Mouse (Mus musculus) kidney, embryonic 16.5 days (tissue): Measurements from ENCODE around the gene Pak1ip1. TPM values are rescaled to one million over a fixed set of nuclear protein-coding genes. Genes with fewer than 3 reads are reported as not detected.

Experiments used
- ATAC-seq: fragments of 200-750 bp; cut with Nextera tagmentation; 2 replicates; pipeline ENCODE4 v1.8.0; 2017; ENCODE audit warnings: moderate TSS enrichment; ENCODE audit not compliant: low FRiP score, low TSS enrichment
- H3K27ac ChIP-seq: fragments of 300-500 bp; sonication (generic); 2 replicates; pipeline ENCODE4 v1.5.1; 2014; ENCODE audit warnings: low read length
- H3K27me3 ChIP-seq: fragments of 300-500 bp; sonication (generic); 2 replicates; pipeline ENCODE4 v1.6.1; 2014; ENCODE audit warnings: low read length, control low read depth, mixed read lengths; ENCODE audit not compliant: insufficient read depth
- H3K36me3 ChIP-seq: fragments of 300-500 bp; sonication (generic); 2 replicates; pipeline ENCODE4 v1.6.1; 2014; ENCODE audit warnings: low read length, control low read depth, mixed read lengths; ENCODE audit not compliant: insufficient read depth
- H3K4me1 ChIP-seq: fragments of 300-500 bp; sonication (generic); 2 replicates; pipeline ENCODE4 v1.6.1; 2014; ENCODE audit warnings: low read length, control low read depth, mixed read lengths; ENCODE audit not compliant: insufficient read depth
- H3K4me2 ChIP-seq: fragments of 300-500 bp; sonication (generic); replicated peaks from 2 replicates; pipeline ENCODE4 v1.6.1; 2014; ENCODE audit warnings: low read depth, low read length
- H3K4me3 ChIP-seq: fragments of 300-500 bp; sonication (generic); 2 replicates; pipeline ENCODE4 v1.5.1; 2014; ENCODE audit warnings: mild to moderate bottlenecking, low read length
- H3K9ac ChIP-seq: fragments of 300-500 bp; sonication (generic); replicated peaks from 2 replicates; pipeline ENCODE4 v1.6.1; 2014; ENCODE audit warnings: low read length
- H3K9me3 ChIP-seq: fragments of 300-500 bp; sonication (generic); 2 replicates; pipeline ENCODE4 v1.6.1; 2016; ENCODE audit warnings: low read length, control low read depth
- WGBS: fragments of 180-500 bp; shearing (Covaris S2); extraction: QIAGEN DNeasy Blood & Tissue Kit; methylation state at CpG from one replicate; pipeline ENCODE4 v1.1.7; 2014; 5-methylcytosine and 5-hydroxymethylcytosine counted together
- polyA plus RNA-seq: library from polyadenylated mRNA; unstranded; fragments of >200 nt; fragmentation: Nextera tagmentation; extraction: Ambion mirVana; gene quantifications from 2 replicates; pipeline ENCODE4 v1.2.1, GENCODE M21; 2015

The Pak1ip1 gene
- polyA plus RNA-seq, 1 experiment from 2014 or later: 69.2 TPM

- ATAC-seq: no peak
- Histone ChIP-seq H3K27ac (no peak overlapping the region), H3K27me3 (no peaks in the 10 kb centered on the region), H3K9me3 (no peaks in the 10 kb centered on the region), H3K4me2 (no peak overlapping the region), H3K36me3 (peaks cover 36% of the 10 kb centered on the region), H3K9ac (no peak overlapping the region), H3K4me1 (peaks cover 14% of the 10 kb centered on the region), H3K4me3 (no peak overlapping the region)
- WGBS: 93% methylated on average over 13 of the region's 13 CpGs
Measured at GRCm38 (mm10) chr13:41018756-41019591, 18.2 kb downstream of the Pak1ip1 start.

- Histone ChIP-seq H3K4me1 (peaks cover 13% of the 10 kb centered on the region), H3K9ac (no peak overlapping the region), H3K4me2 (no peak overlapping the region), H3K36me3 (peaks cover 36% of the 10 kb centered on the region), H3K4me3 (no peak overlapping the region), H3K27ac (no peak overlapping the region), H3K9me3 (no peaks in the 10 kb centered on the region), H3K27me3 (no peaks in the 10 kb centered on the region)
- 75% methylated on average over 7 of the region's 7 CpGs for WGBS
- no peak for ATAC-seq
Measured at GRCm38 (mm10) chr13:41020494-41020893, 19.7 kb downstream of the Pak1ip1 start.

DNA sequence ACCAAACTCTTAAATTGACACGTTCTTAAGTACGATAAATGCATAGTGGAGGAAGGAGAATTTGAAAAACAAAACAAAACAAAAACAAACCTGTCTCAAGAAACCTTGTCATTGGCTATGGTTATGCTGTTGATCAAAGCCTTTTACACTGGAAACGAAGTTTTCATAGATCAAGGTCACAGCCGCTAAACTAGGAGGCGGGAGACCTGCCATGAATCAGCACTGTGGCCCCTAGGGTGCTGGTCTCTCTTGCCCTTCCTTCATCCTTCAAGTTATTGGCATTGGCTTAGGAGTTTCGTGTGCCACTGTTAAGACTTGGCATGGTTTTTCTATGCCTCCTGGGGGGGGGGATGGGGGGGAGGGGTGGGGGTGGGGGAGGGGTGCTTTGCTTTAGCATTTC is 20.8 kb downstream of the Pak1ip1 start:
- H3K9me3 ChIP-seq: no peaks in the 10 kb centered on the region
- no peak overlapping the region for H3K4me2 ChIP-seq
- peaks cover 36% of the 10 kb centered on the region for H3K36me3 ChIP-seq
- H3K27ac ChIP-seq: no peak overlapping the region
- no peak for ATAC-seq
- H3K4me1 ChIP-seq: peaks cover 11% of the 10 kb centered on the region
- H3K4me3 ChIP-seq: no peak overlapping the region
- H3K9ac ChIP-seq: no peak overlapping the region
- H3K27me3 ChIP-seq: no peaks in the 10 kb centered on the region
- WGBS: 87% methylated on average over 6 of the region's 6 CpGs

DNA sequence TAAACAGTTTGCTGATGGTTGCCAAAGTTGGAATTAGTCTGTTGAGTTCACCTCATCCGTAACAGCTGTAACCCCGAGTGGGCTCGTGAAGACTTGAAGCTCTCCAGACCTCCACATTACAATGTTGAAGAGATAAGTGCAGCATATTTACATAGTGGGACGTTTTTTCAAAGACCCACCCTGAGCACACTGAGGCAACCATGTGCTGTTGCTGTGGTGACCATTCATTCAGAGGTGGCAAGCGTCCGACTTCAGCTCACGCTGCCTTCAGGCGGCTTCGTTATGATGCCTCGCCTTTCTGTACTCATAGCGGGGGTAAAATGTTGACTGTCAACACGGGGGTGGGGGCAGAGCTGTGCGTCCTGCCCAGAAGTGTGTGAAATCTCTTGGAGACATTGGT is 21.3 kb downstream of the Pak1ip1 start:
- ATAC-seq: no peak
- WGBS: 90% methylated on average over 13 of the region's 13 CpGs
- peaks cover 36% of the 10 kb centered on the region for H3K36me3 ChIP-seq

GRCm38 (mm10) chr13:41030098-41030497 is 29.3 kb downstream of the Pak1ip1 start:
- Histone ChIP-seq H3K4me3 (no peak overlapping the region), H3K4me2 (no peak overlapping the region), H3K9me3 (peaks cover 4% of the 10 kb centered on the region; the same call in 1 of the 2 replicates), H3K27me3 (no peaks in the 10 kb centered on the region), H3K36me3 (no peaks in the 10 kb centered on the region), H3K9ac (no peak overlapping the region), H3K27ac (no peak overlapping the region), H3K4me1 (no peaks in the 10 kb centered on the region)
- 85% methylated on average over 5 of the region's 5 CpGs for WGBS
- ATAC-seq: no peak

More for the DNA sequence above, 21.3 kb downstream of the Pak1ip1 start:
- Histone ChIP-seq H3K4me2 (no peak overlapping the region), H3K4me3 (no peak overlapping the region), H3K4me1 (peaks cover 7% of the 10 kb centered on the region), H3K27me3 (no peaks in the 10 kb centered on the region), H3K9ac (no peak overlapping the region), H3K9me3 (peaks cover 2% of the 10 kb centered on the region; the same call in 1 of the 2 replicates), H3K27ac (no peak overlapping the region)

DNA sequence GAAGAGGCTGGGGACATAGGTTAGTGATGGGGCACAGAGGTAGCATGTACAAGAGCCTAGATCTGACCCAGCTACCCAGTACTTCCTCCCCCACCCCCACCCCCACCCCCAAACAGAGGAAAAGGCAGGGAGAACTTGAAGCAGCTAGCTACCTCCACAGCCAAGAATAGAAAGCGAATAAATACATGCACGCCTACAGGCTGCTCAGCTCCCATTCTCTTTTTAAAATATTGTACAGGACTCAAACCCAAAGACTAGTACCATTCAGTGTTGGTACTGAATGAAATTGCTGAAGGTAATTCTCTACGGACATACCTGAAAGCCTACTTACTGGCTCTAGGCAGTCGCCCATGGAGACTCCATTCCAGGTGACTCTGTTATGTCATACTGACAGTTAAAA is 41.7 kb downstream of the Pak1ip1 start:
- H3K9ac ChIP-seq: no peak overlapping the region
- no peak overlapping the region for H3K4me3 ChIP-seq
- no peak overlapping the region for H3K4me2 ChIP-seq
- no peak overlapping the region for H3K27ac ChIP-seq
- no peaks in the 10 kb centered on the region for H3K4me1 ChIP-seq
- WGBS: 94% methylated on average over 4 of the region's 4 CpGs
- H3K36me3 ChIP-seq: no peaks in the 10 kb centered on the region
- ATAC-seq: no peak
- H3K27me3 ChIP-seq: no peaks in the 10 kb centered on the region
- H3K9me3 ChIP-seq: no peaks in the 10 kb centered on the region

DNA sequence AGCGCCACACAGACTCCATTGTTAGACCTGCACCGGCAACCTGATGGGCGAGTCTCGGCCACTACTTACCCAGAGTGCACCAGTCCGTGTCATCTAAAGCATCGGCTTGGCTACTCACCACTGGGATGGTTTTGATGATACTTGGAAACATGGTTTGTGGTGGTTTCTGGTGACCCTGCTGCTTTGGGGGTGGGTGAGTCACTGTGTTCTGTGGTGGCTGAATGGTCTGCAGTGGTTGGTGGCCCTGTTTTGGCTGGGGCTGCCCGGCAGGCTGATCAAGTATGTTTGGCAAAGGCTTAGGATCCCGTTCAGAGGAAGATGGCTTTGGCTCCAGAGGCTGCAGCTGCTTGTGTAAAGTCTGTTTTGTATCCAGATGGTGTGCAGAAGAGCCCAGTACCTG is 45.1 kb downstream of the Pak1ip1 start:
- no peaks in the 10 kb centered on the region for H3K27me3 ChIP-seq
- WGBS: 90% methylated on average over 8 of the region's 8 CpGs

DNA sequence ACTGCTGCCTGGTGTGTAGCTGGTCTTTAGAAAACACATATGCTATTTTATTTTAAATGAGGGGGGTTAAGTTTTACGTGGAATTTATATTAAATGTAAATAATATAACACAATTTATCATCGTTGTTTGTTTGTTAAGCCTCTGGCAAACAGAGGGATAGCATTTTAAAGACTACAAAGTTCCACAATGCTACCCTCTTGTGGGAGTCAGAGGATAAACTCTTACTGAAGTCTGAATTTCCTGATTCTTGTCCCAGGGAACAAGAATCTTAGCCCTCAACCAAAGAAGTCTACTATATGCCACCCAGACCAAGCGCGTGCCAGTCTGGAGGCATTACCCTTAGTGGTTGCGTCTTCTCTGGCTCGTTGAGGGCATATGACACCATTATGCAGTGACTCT is 46.5 kb downstream of the Pak1ip1 start:
- no peak overlapping the region for H3K27ac ChIP-seq
- ATAC-seq: no peak
- H3K4me3 ChIP-seq: no peak overlapping the region
- H3K4me1 ChIP-seq: no peaks in the 10 kb centered on the region
- WGBS: 82% methylated on average over 6 of the region's 6 CpGs
- H3K9ac ChIP-seq: no peak overlapping the region
- no peaks in the 10 kb centered on the region for H3K9me3 ChIP-seq
- no peak overlapping the region for H3K4me2 ChIP-seq
- H3K27me3 ChIP-seq: no peaks in the 10 kb centered on the region
- no peaks in the 10 kb centered on the region for H3K36me3 ChIP-seq

More for the DNA sequence above, 45.1 kb downstream of the Pak1ip1 start:
- no peak for ATAC-seq
- H3K4me1 ChIP-seq: no peaks in the 10 kb centered on the region
- no peak overlapping the region for H3K27ac ChIP-seq
- no peak overlapping the region for H3K4me3 ChIP-seq
- H3K9ac ChIP-seq: no peak overlapping the region
- H3K36me3 ChIP-seq: no peaks in the 10 kb centered on the region
- H3K4me2 ChIP-seq: no peak overlapping the region
- H3K9me3 ChIP-seq: no peaks in the 10 kb centered on the region

DNA sequence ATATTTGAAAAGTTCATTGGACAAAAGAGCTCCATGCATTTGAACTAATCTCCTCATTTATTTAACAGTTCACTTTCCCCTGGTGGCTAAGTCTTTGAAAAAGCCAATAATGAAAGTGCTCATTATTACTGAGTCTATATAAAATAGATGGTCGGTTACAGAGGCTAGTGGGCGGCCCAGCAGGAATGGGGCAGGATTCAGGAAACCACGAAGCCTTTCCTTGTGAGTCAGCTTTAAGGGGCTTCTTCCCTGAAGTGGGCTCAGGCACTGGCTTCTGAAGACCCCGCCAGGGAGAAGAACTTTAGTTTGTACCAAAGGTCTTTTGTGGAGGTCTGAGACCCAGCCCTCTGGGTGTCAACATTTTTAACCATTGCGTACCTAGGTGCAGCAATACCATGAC is 51.1 kb downstream of the Pak1ip1 start:
- Histone ChIP-seq H3K9ac (no peak overlapping the region), H3K9me3 (no peaks in the 10 kb centered on the region), H3K27ac (no peak overlapping the region), H3K4me3 (no peak overlapping the region), H3K36me3 (no peaks in the 10 kb centered on the region), H3K4me1 (no peaks in the 10 kb centered on the region), H3K4me2 (no peak overlapping the region), H3K27me3 (no peaks in the 10 kb centered on the region)
- ATAC-seq: no peak
- 79% methylated on average over 5 of the region's 5 CpGs for WGBS
